Mouse (Mus musculus): ENCODE data around the gene Crmp1.

GRCm38 (mm10) chr5:37261734-37262133, 20.0 kb downstream of the Crmp1 start:
- TF ChIP-seq POLR2A (IDR thresholded peaks at IDR 0.05; ENCODE audit: extremely low read depth, insufficient read depth, low read length) (no peak), CTCF (IDR thresholded peaks at IDR 0.05; ENCODE audit: extremely low read depth, insufficient read depth, low read length) (no peak)
